Mouse (Mus musculus) CD4-positive naive resting alpha-beta T cell, adult 76 days (primary cell): ENCODE measurements around the gene Asb14. TPM values are rescaled to one million over a fixed set of nuclear protein-coding genes. Genes with fewer than 3 reads are reported as not detected.

Source experiments
- total RNA-seq: library from RNA; stranded (reverse); gene quantifications from one replicate; pipeline ENCODE4 v1.2.4, GENCODE M21; 2023

Asb14 gene
- total RNA-seq = not detected

DNA sequence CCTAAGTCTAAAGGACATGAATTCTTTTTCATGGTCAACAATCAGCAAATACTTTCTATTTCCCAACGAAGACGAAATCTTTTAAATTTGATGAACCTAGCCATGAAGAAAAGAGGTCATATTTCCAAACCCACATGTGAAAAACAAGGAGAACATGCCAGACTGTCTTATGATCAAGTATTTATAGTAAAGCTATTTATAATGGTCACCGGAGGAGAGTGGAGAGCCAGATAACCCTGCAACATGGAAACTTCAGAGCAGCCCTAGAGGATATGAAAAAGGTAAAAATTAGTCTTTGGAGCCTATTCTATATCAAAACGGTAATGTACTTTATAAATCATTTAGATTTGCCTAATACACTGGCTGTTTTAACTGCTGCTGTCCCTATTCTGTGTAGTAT, at the start of gene Asb14:
Gene Asb14, plus strand, starts transcription at position 166 of the 400 bp plus-strand sequence.

Other genes starting within 250 kb of the Asb14 start
- gene Pde12, start 224.7 kb upstream of the Asb14 start, total RNA-seq = 14.2 TPM
- gene Dnah12, start 201.3 kb upstream of the Asb14 start, total RNA-seq = 0.06 TPM
- gene Appl1, start 76.7 kb downstream of the Asb14 start, total RNA-seq = 45.9 TPM
- not detected for gene Hesx1, start 99.9 kb downstream of the Asb14 start, total RNA-seq
- gene Il17rd, start 144.4 kb downstream of the Asb14 start, total RNA-seq = 0.56 TPM
- gene Arhgef3, start 220.3 kb downstream of the Asb14 start, total RNA-seq = 101 TPM